ENCODE assay signal across 17 mouse cellular contexts in the genomic region with DNA sequence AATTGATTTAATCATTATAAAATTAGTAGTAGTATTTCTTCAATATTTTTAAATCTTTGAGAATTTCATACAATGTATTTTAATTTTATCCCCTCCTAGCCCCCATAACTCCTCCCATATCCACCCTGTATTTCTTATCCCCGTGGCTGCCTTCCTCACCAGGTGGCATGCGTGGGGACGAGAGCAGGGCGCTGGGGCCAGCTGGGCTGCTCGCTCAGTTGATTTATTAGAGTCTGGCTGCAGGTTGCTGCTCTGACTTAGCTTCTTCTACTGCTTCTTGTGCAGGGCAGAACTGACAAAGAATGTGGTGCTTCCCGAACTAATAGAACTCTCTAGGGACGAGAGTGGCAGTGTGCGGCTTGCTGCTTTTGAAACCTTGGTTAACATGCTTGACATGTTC. TPM values are rescaled to one million over a fixed set of nuclear protein-coding genes. Genes with fewer than 3 reads are reported as not detected.
"Had no signal": no experiment of that assay in that cellular context is flagged by ENCODE, and none has a peak within 500 bp of the region (broad histone marks: within the 10 kb centered on the region; RNA-seq: fewer than 3 reads in every experiment).

No protein-coding gene starts in this region.

- DNase-seq: kidney, adult 11 months; kidney, adult 8-10 months; kidney, postnatal 10 days; kidney, postnatal 36 days; liver, embryonic 13.5 days; lung, adult 2 months; lung, postnatal 14 days; lung, postnatal 4 days; retina, postnatal 1 day; right cerebral cortex, postnatal 25 days; thymus, adult 18-20 months; thymus, postnatal 36 days had no signal

RNA-seq across cellular contexts. Expression of gene Serpina10, which starts 47.5 kb away (rescaled TPM):
- total RNA-seq: left cerebral cortex, adult 8-10 months; left cerebral cortex, postnatal 25 days; megakaryocyte progenitor cell, adult 5-6 weeks; megakaryocyte-erythroid progenitor cell, adult 5-6 weeks; neutrophil, adult 5-6 weeks had no signal

RNA-seq across cellular contexts. Expression of gene Ppp4r4, which starts 51.7 kb away (rescaled TPM):
- total RNA-seq: megakaryocyte progenitor cell, adult 5-6 weeks had no signal
